Mouse (Mus musculus) liver, postnatal 0 days (tissue): ENCODE measurements around the gene Fndc1.

Experiments
- CTCF ChIP-seq: sonication (generic); IDR thresholded peaks from 2 replicates; pipeline ENCODE4 v1.5.1; 2016; ENCODE audit warnings: antibody characterized with exemption, low read depth
- EP300 ChIP-seq: IDR thresholded peaks from 2 replicates; pipeline ENCODE4 v1.6.1; 2016; ENCODE audit warnings: antibody characterized with exemption, low read depth, mild to moderate bottlenecking

- TF ChIP-seq EP300 (no peak), CTCF (no peak)
Measured at GRCm38 (mm10) chr17:7855851-7856250, 28.7 kb upstream of the Fndc1 start.
